Mouse (Mus musculus) limb, embryonic 11.5 days (tissue): ENCODE data around the gene Eml5. TPM values are rescaled to one million over a fixed set of nuclear protein-coding genes. Genes with fewer than 3 reads are reported as not detected.

Experiments used
- ATAC-seq: fragments of 200-750 bp; cut with Nextera tagmentation; 2 replicates; pipeline ENCODE4 v1.8.0; 2017; ENCODE audit warnings: low read depth; ENCODE audit not compliant: insufficient number of reproducible peaks, low FRiP score, low TSS enrichment
- DNase-seq: peaks from one replicate; pipeline ENCODE4 v3.0.0-alpha.2; 2015; ENCODE audit warnings: low spot score
- H3K27ac ChIP-seq: fragments of 300-500 bp; sonication (generic); replicated peaks from 2 replicates; pipeline ENCODE4 v1.5.1; 2014; ENCODE audit warnings: low read depth, mild to moderate bottlenecking, low read length
- H3K27me3 ChIP-seq: fragments of 300-500 bp; sonication (generic); 2 replicates; pipeline ENCODE4 v1.6.1; 2014; ENCODE audit warnings: mild to moderate bottlenecking, low read length, mixed read lengths; ENCODE audit not compliant: control insufficient read depth, insufficient read depth
- H3K36me3 ChIP-seq: fragments of 300-500 bp; sonication (generic); 2 replicates; pipeline ENCODE4 v1.6.1; 2014; ENCODE audit warnings: mild to moderate bottlenecking, low read length, moderate library complexity, mixed read lengths; ENCODE audit not compliant: control insufficient read depth, insufficient read depth
- H3K4me1 ChIP-seq: fragments of 300-500 bp; sonication (generic); 2 replicates; pipeline ENCODE4 v1.6.1; 2014; ENCODE audit warnings: low read length, mixed read lengths; ENCODE audit not compliant: control insufficient read depth, insufficient read depth
- H3K4me2 ChIP-seq: fragments of 300-500 bp; sonication (generic); 2 replicates; pipeline ENCODE4 v1.6.1; 2014; ENCODE audit warnings: low read depth, mild to moderate bottlenecking, moderate library complexity; ENCODE audit not compliant: severe bottlenecking
- H3K4me3 ChIP-seq: fragments of 300-500 bp; sonication (generic); 2 replicates; pipeline ENCODE4 v1.5.1; 2014; ENCODE audit warnings: low read depth, low read length
- H3K9ac ChIP-seq: fragments of 300-500 bp; sonication (generic); 2 replicates; pipeline ENCODE4 v1.6.1; 2014; ENCODE audit warnings: mild to moderate bottlenecking, low read length
- H3K9me3 ChIP-seq: fragments of 300-500 bp; sonication (generic); 2 replicates; pipeline ENCODE4 v1.6.1; 2016; ENCODE audit warnings: low read length; ENCODE audit not compliant: control insufficient read depth
- WGBS: fragments of 180-500 bp; shearing (Covaris S2); extraction: QIAGEN DNeasy Blood & Tissue Kit; methylation state at CpG from one replicate; pipeline ENCODE4 v1.1.7; 2014; 5-methylcytosine and 5-hydroxymethylcytosine counted together
- polyA plus RNA-seq: library from polyadenylated mRNA; unstranded; fragments of >200 nt; fragmentation: Nextera tagmentation; extraction: Ambion mirVana; gene quantifications from 2 replicates; pipeline ENCODE4 v1.2.1, GENCODE M21; 2014

Gene Eml5
- polyA plus RNA-seq, 1 experiment from 2014 or later, result 2.2 TPM

DNA sequence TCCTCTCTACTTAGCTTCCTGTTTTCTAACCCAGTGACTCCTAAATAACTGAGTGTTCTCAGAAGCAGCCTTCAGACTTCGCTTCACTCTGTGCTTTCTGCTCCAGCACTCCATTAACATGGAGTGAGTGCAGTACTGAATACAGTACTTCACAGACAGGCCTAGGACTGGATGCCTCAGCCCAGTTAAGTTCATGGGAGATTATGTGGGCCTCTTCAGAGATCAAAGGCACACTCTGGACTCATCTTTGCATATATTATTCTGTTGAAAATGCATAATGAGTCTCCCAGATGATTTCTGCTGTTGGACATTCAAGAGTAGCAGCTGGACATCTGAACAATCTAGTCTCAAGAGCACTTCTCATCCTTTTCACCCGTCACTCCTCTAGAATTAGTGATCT is 80.5 kb downstream of the Eml5 start:
- no peak overlapping the region for H3K4me2 ChIP-seq
- no peak overlapping the region for H3K4me3 ChIP-seq
- H3K9me3 ChIP-seq, result no peaks in the 10 kb centered on the region
- no peak overlapping the region for H3K9ac ChIP-seq
- H3K27ac ChIP-seq, result no peak overlapping the region
- H3K4me1 ChIP-seq, result no peaks in the 10 kb centered on the region
- DNase-seq (no peak), ATAC-seq (no peak)
- 78% methylated on average over 2 of the region's 2 CpGs for WGBS
- H3K27me3 ChIP-seq, result no peaks in the 10 kb centered on the region
- no peaks in the 10 kb centered on the region for H3K36me3 ChIP-seq

DNA sequence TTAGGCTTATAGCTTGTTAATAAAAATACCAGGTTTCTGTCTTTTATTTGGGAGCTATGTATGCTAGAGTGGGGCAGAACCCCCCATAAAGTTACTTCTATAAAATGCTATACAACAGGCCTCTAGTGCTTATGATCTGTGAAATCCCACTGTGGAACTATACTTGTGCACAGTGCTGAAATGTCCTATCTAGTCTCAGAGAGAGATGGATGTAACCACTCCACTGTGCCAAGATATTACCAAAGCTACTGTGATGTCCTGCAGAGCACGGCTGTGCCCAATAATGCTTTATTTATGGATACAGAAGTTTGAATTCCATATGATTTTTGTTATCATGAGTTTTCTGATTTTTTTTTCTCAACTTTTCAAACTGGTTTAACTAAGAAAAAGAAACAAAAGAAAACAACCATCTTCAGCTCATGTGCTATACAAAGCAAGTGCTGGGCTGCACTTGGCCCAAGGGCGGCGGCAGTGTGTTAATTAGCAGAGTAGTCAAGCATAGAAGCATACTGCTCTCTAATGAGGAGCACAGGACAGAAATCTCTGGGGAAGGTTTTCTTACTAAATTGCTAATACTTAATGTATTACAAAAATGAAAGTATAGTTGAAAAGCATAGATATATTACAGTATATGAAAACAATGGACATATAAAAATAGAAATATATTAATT is 97.1 kb downstream of the Eml5 start:
- H3K9me3 ChIP-seq, result no peaks in the 10 kb centered on the region
- H3K27ac ChIP-seq, result no peak overlapping the region
- H3K9ac ChIP-seq, result no peak overlapping the region
- WGBS, result 87% methylated on average over 3 of the region's 3 CpGs
- no peak overlapping the region for H3K4me3 ChIP-seq
- DNase-seq, result no peak
- no peak overlapping the region for H3K4me2 ChIP-seq
- H3K36me3 ChIP-seq, result no peaks in the 10 kb centered on the region
- ATAC-seq, result no peak
- no peaks in the 10 kb centered on the region for H3K27me3 ChIP-seq
- H3K4me1 ChIP-seq, result no peaks in the 10 kb centered on the region

DNA sequence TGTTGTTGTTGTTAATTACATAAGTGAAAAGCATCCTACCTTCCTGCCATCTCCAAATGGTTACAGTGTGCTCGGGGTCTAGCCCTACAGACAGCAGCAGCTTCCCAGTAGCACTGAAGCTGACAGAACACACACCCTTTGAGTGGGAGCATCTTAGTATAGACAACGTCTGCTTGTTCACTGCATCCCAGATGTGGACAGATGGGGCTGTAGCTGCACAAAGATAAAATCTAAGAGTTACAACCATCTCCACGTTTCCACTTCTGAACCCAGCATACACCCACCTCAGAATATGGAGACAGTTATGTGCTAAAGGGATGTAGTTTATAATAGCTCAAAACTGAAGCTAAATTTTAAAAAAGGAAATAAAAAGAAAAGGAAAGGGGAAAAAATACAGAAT is 99.0 kb downstream of the Eml5 start:
- H3K4me2 ChIP-seq, result no peak overlapping the region
- H3K27ac ChIP-seq, result no peak overlapping the region
- ATAC-seq, result no peak
- H3K27me3 ChIP-seq, result no peaks in the 10 kb centered on the region
- no peak for DNase-seq
- 66% methylated on average over 3 of the region's 3 CpGs for WGBS
- no peaks in the 10 kb centered on the region for H3K4me1 ChIP-seq
- H3K9ac ChIP-seq, result no peak overlapping the region
- H3K36me3 ChIP-seq, result no peaks in the 10 kb centered on the region
- no peak overlapping the region for H3K4me3 ChIP-seq
- no peaks in the 10 kb centered on the region for H3K9me3 ChIP-seq

DNA sequence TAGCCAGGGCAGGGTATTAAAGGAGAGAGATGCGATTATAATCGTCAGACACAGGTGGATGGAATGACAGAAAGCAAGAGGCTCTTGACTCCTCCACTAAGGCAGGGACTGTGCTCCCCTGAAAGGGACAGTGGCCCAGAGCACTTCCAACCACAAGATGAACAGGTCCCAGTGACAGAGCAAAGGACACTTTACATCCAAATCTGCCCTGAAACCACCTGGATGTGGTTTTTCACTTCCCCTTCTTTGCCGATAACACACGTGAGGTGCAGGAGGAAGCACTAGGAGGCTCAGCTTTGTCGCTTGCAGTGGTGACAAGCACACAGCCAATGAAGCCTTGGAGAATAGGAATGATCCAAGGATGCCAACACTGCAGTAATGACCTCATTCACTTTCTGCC is 101.0 kb downstream of the Eml5 start:
- WGBS, result 78% methylated on average over 5 of the region's 5 CpGs
- Histone ChIP-seq H3K4me2 (no peak overlapping the region), H3K27me3 (no peaks in the 10 kb centered on the region), H3K4me3 (no peak overlapping the region), H3K9ac (no peak overlapping the region), H3K4me1 (no peaks in the 10 kb centered on the region), H3K36me3 (no peaks in the 10 kb centered on the region), H3K27ac (no peak overlapping the region), H3K9me3 (no peaks in the 10 kb centered on the region)
- DNase-seq, result no peak
- ATAC-seq, result no peak

DNA sequence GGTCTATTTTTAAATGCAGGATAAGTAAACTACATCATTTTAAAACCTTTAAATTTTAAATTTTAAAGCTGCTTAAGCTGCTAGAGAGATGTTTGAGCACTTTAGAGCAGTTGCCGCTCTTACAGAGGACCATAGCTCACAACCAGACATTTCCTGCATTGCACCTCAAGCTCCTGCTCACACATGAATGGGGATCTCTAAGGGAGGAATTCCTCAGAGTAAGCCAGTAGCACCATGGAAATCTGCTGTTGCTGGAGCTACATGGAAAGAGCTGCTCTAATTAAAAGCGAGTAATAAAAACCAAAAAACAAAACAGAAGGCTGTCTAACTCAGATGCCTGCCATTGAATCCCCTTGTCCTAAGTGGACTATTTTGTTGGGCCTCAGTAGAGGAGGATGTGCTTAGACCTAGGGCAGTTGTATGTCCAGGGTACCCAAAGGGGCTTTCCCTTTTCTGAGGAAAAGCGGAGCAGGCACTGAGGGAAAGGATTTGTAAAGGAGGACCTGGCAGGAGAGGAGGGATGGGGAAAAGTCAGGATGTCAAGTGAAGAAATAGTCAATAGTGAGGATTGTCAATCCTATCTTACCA is 105.5 kb downstream of the Eml5 start:
- no peak for ATAC-seq
- no peaks in the 10 kb centered on the region for H3K27me3 ChIP-seq
- no peak overlapping the region for H3K4me2 ChIP-seq
- no peak overlapping the region for H3K27ac ChIP-seq
- no peak for DNase-seq
- no peaks in the 10 kb centered on the region for H3K9me3 ChIP-seq
- H3K4me1 ChIP-seq, result no peaks in the 10 kb centered on the region
- H3K36me3 ChIP-seq, result peaks cover 6% of the 10 kb centered on the region; the same call in 1 of the 2 replicates
- no peak overlapping the region for H3K9ac ChIP-seq
- no peak overlapping the region for H3K4me3 ChIP-seq
- 85% methylated on average over 3 of the region's 3 CpGs for WGBS

DNA sequence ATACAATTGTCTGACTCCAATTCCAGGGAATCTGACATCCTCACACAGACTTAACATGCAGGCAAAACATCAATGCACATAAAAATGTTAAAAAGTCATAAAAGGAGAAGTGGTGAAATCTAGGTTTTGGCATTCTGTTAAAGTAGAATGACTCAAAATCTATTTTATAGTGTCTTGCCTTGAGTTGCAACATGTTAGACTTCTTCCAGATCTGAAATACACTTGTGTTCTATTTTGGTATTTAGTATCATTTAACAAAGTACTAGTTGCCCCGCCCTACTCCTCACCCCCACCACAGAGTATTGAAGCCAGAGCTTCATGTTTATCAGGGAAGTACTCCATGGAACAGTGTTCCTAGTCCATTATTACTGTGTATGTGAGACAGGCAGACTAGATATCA is 117.0 kb downstream of the Eml5 start:
- WGBS, result 93% methylated on average over 1 of the region's 1 CpGs
- DNase-seq, result no peak
- Histone ChIP-seq H3K4me3 (no peak overlapping the region), H3K36me3 (peaks cover 19% of the 10 kb centered on the region; the same call in 1 of the 2 replicates), H3K4me1 (no peaks in the 10 kb centered on the region), H3K9ac (no peak overlapping the region), H3K4me2 (no peak overlapping the region), H3K27me3 (no peaks in the 10 kb centered on the region), H3K27ac (no peak overlapping the region), H3K9me3 (no peaks in the 10 kb centered on the region)
- no peak for ATAC-seq

DNA sequence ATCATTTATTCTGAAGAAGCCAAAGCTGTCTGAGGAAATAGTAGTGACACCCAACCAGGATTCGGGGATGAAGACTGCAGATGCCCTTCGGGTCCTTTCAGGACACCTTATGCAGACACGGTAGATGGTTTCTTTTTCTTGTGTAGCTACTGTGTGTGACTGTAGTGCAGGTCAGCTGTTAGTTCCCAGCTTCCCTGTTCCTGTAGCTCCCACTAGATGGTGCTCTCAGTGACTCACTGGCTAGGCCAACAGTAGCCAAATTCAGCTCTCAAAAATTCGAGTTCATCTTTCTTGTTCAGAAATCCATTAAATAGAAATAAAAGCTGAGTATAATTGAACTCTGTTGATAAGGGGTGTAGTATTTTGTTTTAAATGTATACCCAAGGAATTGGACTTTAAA is 122.1 kb downstream of the Eml5 start:
- no peak overlapping the region for H3K9ac ChIP-seq
- no peak for ATAC-seq

DNA sequence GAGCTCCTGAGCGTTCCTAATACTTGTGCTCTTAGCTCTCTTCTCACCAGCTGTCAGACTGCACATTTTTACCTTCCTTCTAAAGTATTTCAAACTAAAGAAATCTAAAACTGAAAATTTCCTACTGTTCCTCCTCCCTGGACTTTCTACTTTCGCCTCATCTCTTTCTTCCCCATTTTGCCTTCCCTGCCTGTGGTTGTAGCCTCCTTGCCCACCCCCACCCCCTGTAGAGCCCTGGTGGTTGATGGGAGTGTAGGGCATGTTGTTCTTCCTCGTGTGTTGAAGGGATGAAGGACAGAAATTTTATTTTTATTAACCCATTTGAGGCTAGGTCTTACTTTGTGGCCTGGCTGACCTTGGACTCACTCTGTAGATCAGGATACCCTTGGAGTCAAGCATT is 123.8 kb downstream of the Eml5 start:
- no peaks in the 10 kb centered on the region for H3K9me3 ChIP-seq
- ATAC-seq, result no peak
- WGBS, result 81% methylated on average over 3 of the region's 3 CpGs
- no peaks in the 10 kb centered on the region for H3K4me1 ChIP-seq
- no peaks in the 10 kb centered on the region for H3K27me3 ChIP-seq
- H3K27ac ChIP-seq, result no peak overlapping the region
- H3K36me3 ChIP-seq, result peaks cover 26% of the 10 kb centered on the region; the same call in 1 of the 2 replicates
- H3K4me3 ChIP-seq, result no peak overlapping the region
- no peak overlapping the region for H3K9ac ChIP-seq
- no peak overlapping the region for H3K4me2 ChIP-seq
- no peak for DNase-seq

More for the DNA sequence above, 122.1 kb downstream of the Eml5 start:
- DNase-seq, result no peak
- Histone ChIP-seq H3K4me2 (no peak overlapping the region), H3K36me3 (peaks cover 23% of the 10 kb centered on the region; the same call in 1 of the 2 replicates), H3K27me3 (no peaks in the 10 kb centered on the region), H3K9me3 (no peaks in the 10 kb centered on the region), H3K4me3 (no peak overlapping the region), H3K4me1 (no peaks in the 10 kb centered on the region), H3K27ac (no peak overlapping the region)
- 85% methylated on average over 4 of the region's 4 CpGs for WGBS
